Mouse (Mus musculus) kidney, adult 11 months (tissue): ENCODE data around the gene Sobp.

Source experiments
- DNase-seq: peaks from one replicate; pipeline ENCODE4 v3.0.0; 2022

Gene Sobp

GRCm38 (mm10) chr10:43083288-43084086 lies 90.8 kb downstream of the Sobp start:
- DNase-seq: no peak

GRCm38 (mm10) chr10:43081316-43081715 lies 93.0 kb downstream of the Sobp start:
- no peak for DNase-seq

- no peak for DNase-seq
Measured at GRCm38 (mm10) chr10:43075535-43076152, 98.7 kb downstream of the Sobp start.

GRCm38 (mm10) chr10:43073281-43073680 lies 101.0 kb downstream of the Sobp start:
- DNase-seq: no peak

GRCm38 (mm10) chr10:43070893-43071292 lies 103.4 kb downstream of the Sobp start:
- DNase-seq: no peak

GRCm38 (mm10) chr10:43065331-43065730 lies 109.0 kb downstream of the Sobp start:
- no peak for DNase-seq

- DNase-seq: no peak
Measured at GRCm38 (mm10) chr10:43061519-43062105, 112.7 kb downstream of the Sobp start.

- DNase-seq: no peak
Measured at GRCm38 (mm10) chr10:43055405-43055804, 118.9 kb downstream of the Sobp start.

- no peak for DNase-seq
Measured at GRCm38 (mm10) chr10:43054776-43055175, 119.6 kb downstream of the Sobp start.

- no peak for DNase-seq
Measured at GRCm38 (mm10) chr10:43053861-43054560, 120.3 kb downstream of the Sobp start.

GRCm38 (mm10) chr10:43052462-43052861 lies 121.9 kb downstream of the Sobp start:
- DNase-seq: no peak

- no peak for DNase-seq
Measured at GRCm38 (mm10) chr10:43047804-43048348, 126.5 kb downstream of the Sobp start.

- DNase-seq: no peak
Measured at GRCm38 (mm10) chr10:43043351-43044209, 130.8 kb downstream of the Sobp start.

GRCm38 (mm10) chr10:43042591-43043327 lies 131.6 kb downstream of the Sobp start:
- no peak for DNase-seq

- no peak for DNase-seq
Measured at GRCm38 (mm10) chr10:43041794-43042193, 132.5 kb downstream of the Sobp start.

GRCm38 (mm10) chr10:43037455-43037793 lies 136.9 kb downstream of the Sobp start:
- no peak for DNase-seq

- DNase-seq: no peak
Measured at GRCm38 (mm10) chr10:43036646-43037454, 137.5 kb downstream of the Sobp start.

GRCm38 (mm10) chr10:43035579-43035978 lies 138.8 kb downstream of the Sobp start:
- no peak for DNase-seq

- peak; percentile 14 for DNase-seq
Measured at GRCm38 (mm10) chr10:43034811-43035210, 139.5 kb downstream of the Sobp start.

GRCm38 (mm10) chr10:43033481-43034248 lies 140.7 kb downstream of the Sobp start:
- no peak for DNase-seq
